Mouse (Mus musculus) heart, adult 2 months (tissue): Measurements from ENCODE around the gene Rilpl1. TPM values are rescaled to one million over a fixed set of nuclear protein-coding genes. Genes with fewer than 3 reads are reported as not detected.

Source experiments
- DNase-seq, 2 experiments: peaks; one replicate each; pipeline ENCODE4 v3.0.0; 2021
- H3K27ac ChIP-seq: fragments of 200-600 bp; 2 replicates; pipeline ENCODE4 v1.8.1; 2022
- H3K27me3 ChIP-seq: fragments of 200-500 bp; 2 replicates; pipeline ENCODE4 v1.6.1; 2012; ENCODE audit warnings: mild to moderate bottlenecking, low read length, inconsistent platforms, mixed read lengths; ENCODE audit not compliant: control insufficient read depth, insufficient read depth
- H3K36me3 ChIP-seq: fragments of 200-500 bp; 2 replicates; pipeline ENCODE4 v1.6.1; 2012; ENCODE audit warnings: low read length, inconsistent platforms; ENCODE audit not compliant: control insufficient read depth, insufficient read depth
- H3K4me1 ChIP-seq: fragments of 200-500 bp; 2 replicates; pipeline ENCODE4 v1.6.1; 2011; ENCODE audit warnings: low read length; ENCODE audit not compliant: control insufficient read depth, insufficient read depth
- H3K4me3 ChIP-seq: fragments of 200-600 bp; 2 replicates; pipeline ENCODE4 v1.8.1; 2022
- H3K79me2 ChIP-seq: fragments of 200-500 bp; replicated peaks from 2 replicates; pipeline ENCODE4 v1.6.1; 2012; ENCODE audit warnings: mild to moderate bottlenecking, inconsistent platforms, low read length, moderate library complexity, mixed read lengths; ENCODE audit not compliant: control insufficient read depth, insufficient read depth
- H3K9ac ChIP-seq: fragments of 200-500 bp; 2 replicates; pipeline ENCODE4 v1.6.1; 2012; ENCODE audit warnings: low read depth, mild to moderate bottlenecking, control low read depth, inconsistent platforms, low read length, mixed read lengths
- CTCF ChIP-seq: fragments of 200-600 bp; IDR thresholded peaks from 2 replicates; pipeline ENCODE4 v1.8.1; 2022; ENCODE audit warnings: antibody characterized with exemption, mild to moderate bottlenecking, moderate library complexity
- EP300 ChIP-seq: fragments of 200-500 bp; IDR thresholded peaks from 2 replicates; pipeline ENCODE4 v1.6.1; 2011; ENCODE audit warnings: low read depth, low read length, control low read depth; ENCODE audit not compliant: insufficient read depth
- POLR2A ChIP-seq: fragments of 200-500 bp; IDR thresholded peaks from 2 replicates; pipeline ENCODE4 v1.6.1; 2011; ENCODE audit warnings: mild to moderate bottlenecking, low read depth, low read length, control low read depth; ENCODE audit not compliant: insufficient read depth
- WGBS: fragments of 180-500 bp; shearing (Covaris S2); methylation state at CpG from one replicate; pipeline ENCODE4 v1.1.7; 2018; 5-methylcytosine and 5-hydroxymethylcytosine counted together
- intact Hi-C: fragments of 180-260 bp; cut with DNase I; formaldehyde crosslinking; loops from one replicate; pipeline ENCODE4 v1.15.1; 2025
- polyA plus RNA-seq: library from polyadenylated mRNA; depleted of rRNA; stranded (reverse); fragments of >200 nt; gene quantifications from 2 replicates; pipeline ENCODE4 v1.2.3, GENCODE M21; 2012; rRNA removed
- total RNA-seq, 2 experiments: library from RNA; stranded (reverse); gene quantifications; 2 replicates each; pipeline ENCODE4 v1.2.3; 2021

Rilpl1 gene
- total and polyA plus RNA-seq, 3 experiments = 166 to 251 (median 189) TPM

- TF ChIP-seq EP300 (0 out of 2 replicates have a peak, but pooled peaks have one; percentile 47), POLR2A (peak; percentile 49; the same call in 1 of the 2 replicates), CTCF (peak; percentile 17; the same call in 1 of the 2 replicates)
- H3K27ac ChIP-seq = peak overlapping the region; percentile 90
- peak; percentile 68 to 84 for DNase-seq
- intact Hi-C loops = no loop called here
- WGBS = 3% methylated on average over 15 of the region's 15 CpGs
- H3K36me3 ChIP-seq = peaks cover 3% of the 10 kb centered on the region; the same call in 1 of the 2 replicates
- peak overlapping the region; percentile 77 for H3K4me3 ChIP-seq
- H3K79me2 ChIP-seq = no peaks in the 10 kb centered on the region; the same call in 1 of the 2 replicates
- H3K4me1 ChIP-seq = peaks cover 7% of the 10 kb centered on the region
- peak overlapping the region; percentile 84 for H3K9ac ChIP-seq
- no peaks in the 10 kb centered on the region for H3K27me3 ChIP-seq
Observed at GRCm38 (mm10) chr5:124446301-124446881, 84.8 kb downstream of the Rilpl1 start.

GRCm38 (mm10) chr5:124445621-124446293, 85.4 kb downstream of the Rilpl1 start:
- H3K4me3 ChIP-seq = peak overlapping the region; percentile 77
- H3K27ac ChIP-seq = peak overlapping the region; percentile 90
- peaks cover 3% of the 10 kb centered on the region; the same call in 1 of the 2 replicates for H3K36me3 ChIP-seq
- H3K4me1 ChIP-seq = peaks cover 7% of the 10 kb centered on the region
- no peaks in the 10 kb centered on the region for H3K27me3 ChIP-seq
- peak overlapping the region; percentile 84 for H3K9ac ChIP-seq
- intact Hi-C loops = no loop called here
- no peaks in the 10 kb centered on the region; the same call in 1 of the 2 replicates for H3K79me2 ChIP-seq
- TF ChIP-seq POLR2A = no peak
- no peak for TF ChIP-seq EP300
- no peak for TF ChIP-seq CTCF
- DNase-seq = peak; percentile 72 to 78
- 6% methylated on average over 65 of the region's 77 CpGs for WGBS

- Histone ChIP-seq H3K79me2 (no peaks in the 10 kb centered on the region; the same call in 1 of the 2 replicates), H3K9ac (peak overlapping the region; percentile 87), H3K4me1 (peaks cover 7% of the 10 kb centered on the region), H3K27ac (peak overlapping the region; percentile 89), H3K27me3 (no peaks in the 10 kb centered on the region), H3K4me3 (peak overlapping the region; percentile 72), H3K36me3 (peaks cover 3% of the 10 kb centered on the region; the same call in 1 of the 2 replicates)
- DNase-seq = peak; percentile 84 to 89
- intact Hi-C loops = no loop called here
- WGBS = 20% methylated on average over 66 of the region's 66 CpGs
- TF ChIP-seq CTCF (0 out of 2 replicates have a peak, but pooled peaks have one; percentile 2), POLR2A (peak; percentile 73), EP300 (no peak)
Observed at GRCm38 (mm10) chr5:124444661-124445561, 86.3 kb downstream of the Rilpl1 start.

DNA sequence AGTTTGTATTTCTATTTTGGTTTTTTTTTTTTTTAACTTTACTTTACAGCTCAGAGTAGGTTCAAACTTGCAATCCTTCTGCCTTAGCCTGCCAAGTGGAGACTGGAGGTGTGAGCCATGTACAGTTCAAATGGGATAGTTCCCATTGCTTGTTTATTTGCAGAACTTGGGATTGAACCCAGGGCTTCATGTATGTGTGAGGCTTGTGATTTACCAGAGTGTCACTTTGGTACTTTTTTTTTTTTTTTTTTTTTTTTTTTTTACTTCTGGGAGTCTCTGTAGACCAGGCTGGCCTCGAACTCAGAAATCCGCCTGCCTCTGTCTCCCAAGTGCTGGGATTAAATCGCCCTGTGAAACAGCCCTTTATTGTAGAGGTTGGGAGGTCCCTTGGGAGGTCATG, 87.0 kb downstream of the Rilpl1 start:
- H3K4me3 ChIP-seq = no peak overlapping the region
- no peak overlapping the region; the same call in 1 of the 2 replicates for H3K9ac ChIP-seq
- no peaks in the 10 kb centered on the region for H3K27me3 ChIP-seq
- H3K36me3 ChIP-seq = peaks cover 3% of the 10 kb centered on the region; the same call in 1 of the 2 replicates
- peak overlapping the region; percentile 89 for H3K27ac ChIP-seq
- TF ChIP-seq CTCF = no peak
- TF ChIP-seq POLR2A = no peak
- no peak for TF ChIP-seq EP300
- 48% methylated on average over 3 of the region's 3 CpGs for WGBS
- H3K4me1 ChIP-seq = peaks cover 8% of the 10 kb centered on the region
- intact Hi-C loops = no loop called here
- DNase-seq = no peak
- H3K79me2 ChIP-seq = no peaks in the 10 kb centered on the region; the same call in 1 of the 2 replicates

Other genes with a start within 250 kb of the Rilpl1 start
- 1 to 10 TPM; 4.4 to 5.4 TPM for gene Mphosph9, start 203.4 kb downstream of the Rilpl1 start, total RNA-seq
- gene Mphosph9, start 203.4 kb downstream of the Rilpl1 start, polyA plus RNA-seq = 2.8 and 4.4 TPM in 2 replicates
- gene 2810006K23Rik, start 203.3 kb downstream of the Rilpl1 start, total RNA-seq = 10 to 100 TPM; 11.4 to 12.0 TPM
- 6.9 and 11.7 TPM in 2 replicates for gene 2810006K23Rik, start 203.3 kb downstream of the Rilpl1 start, polyA plus RNA-seq
- 100 to 1,000 TPM; 143 to 167 TPM for gene Cdk2ap1, start 168.3 kb downstream of the Rilpl1 start, total RNA-seq
- 117 and 173 TPM in 2 replicates for gene Cdk2ap1, start 168.3 kb downstream of the Rilpl1 start, polyA plus RNA-seq
- gene Sbno1, start 105.4 kb downstream of the Rilpl1 start, total RNA-seq = 10 to 100 TPM; 58.8 to 62.9 TPM
- 11.3 and 18.5 TPM in 2 replicates for gene Sbno1, start 105.4 kb downstream of the Rilpl1 start, polyA plus RNA-seq
- gene Kmt5a, start 91.5 kb downstream of the Rilpl1 start, total RNA-seq = 100 to 1,000 TPM; 191 to 210 TPM
- 136 and 162 TPM in 2 replicates for gene Kmt5a, start 91.5 kb downstream of the Rilpl1 start, polyA plus RNA-seq
- gene Rilpl2, start 53.0 kb downstream of the Rilpl1 start, total RNA-seq = 1 to 10 TPM; 6.8 to 9.1 TPM
- 6.9 and 8.4 TPM in 2 replicates for gene Rilpl2, start 53.0 kb downstream of the Rilpl1 start, polyA plus RNA-seq
- gene Snrnp35, start 48.3 kb downstream of the Rilpl1 start, total RNA-seq = 10 to 100 TPM; 10.5 to 14.5 TPM
- 2.4 and 4.5 TPM in 2 replicates for gene Snrnp35, start 48.3 kb downstream of the Rilpl1 start, polyA plus RNA-seq
- 100 to 1,000 TPM; 167 to 194 TPM for gene Tmed2, start 9.3 kb upstream of the Rilpl1 start, total RNA-seq
- 80.9 and 150 TPM in 2 replicates for gene Tmed2, start 9.3 kb upstream of the Rilpl1 start, polyA plus RNA-seq
- 1 to 10 TPM; 6.2 to 7.5 TPM for gene Ddx55, start 21.5 kb upstream of the Rilpl1 start, total RNA-seq
- 5.3 and 7.7 TPM in 2 replicates for gene Ddx55, start 21.5 kb upstream of the Rilpl1 start, polyA plus RNA-seq
- gene Eif2b1, start 47.7 kb upstream of the Rilpl1 start, total RNA-seq = 10 to 100 TPM; 23.5 to 27.6 TPM
- 18.4 and 24.7 TPM in 2 replicates for gene Eif2b1, start 47.7 kb upstream of the Rilpl1 start, polyA plus RNA-seq
- 10 to 100 TPM; 19.4 to 20.4 TPM for gene Gtf2h3, start 47.7 kb upstream of the Rilpl1 start, total RNA-seq
- gene Gtf2h3, start 47.7 kb upstream of the Rilpl1 start, polyA plus RNA-seq = 29.0 and 39.2 TPM in 2 replicates
- 10 to 100 TPM; 53.4 to 55.2 TPM for gene Atp6v0a2, start 97.2 kb upstream of the Rilpl1 start, total RNA-seq
- 28.7 and 47.7 TPM in 2 replicates for gene Atp6v0a2, start 97.2 kb upstream of the Rilpl1 start, polyA plus RNA-seq
- gene Dnah10, start 193.7 kb upstream of the Rilpl1 start, total RNA-seq = under 1 TPM; 0.02 to 0.10 TPM
- 0.06 and 0.27 TPM in 2 replicates for gene Dnah10, start 193.7 kb upstream of the Rilpl1 start, polyA plus RNA-seq